Mouse (Mus musculus) embryonic stem cell, embryonic (primary cell): ENCODE measurements around the gene 0610010F05Rik.

Experiments used
- CTCF ChIA-PET, 4 experiments: fragments of 300-600 bp in 2 of 4; fragments of 350-600 bp in 2 of 4; sonication (Branson Sonifier 250); formaldehyde crosslinking; loops; one replicate each; lab custom pipeline; 2022; ENCODE audit warnings: inconsistent platforms in 2 of 4; lab: Charles Lee
- POLR2A ChIA-PET, 4 experiments: fragments of 300-600 bp in 2 of 4; fragments of 350-600 bp in 2 of 4; sonication (Branson Sonifier 250); formaldehyde crosslinking; loops; one replicate each; lab custom pipeline; 2022; ENCODE audit warnings: antibody characterized with exemption in 4 of 4, inconsistent platforms in 1 of 4; lab: Charles Lee

Gene 0610010F05Rik

DNA sequence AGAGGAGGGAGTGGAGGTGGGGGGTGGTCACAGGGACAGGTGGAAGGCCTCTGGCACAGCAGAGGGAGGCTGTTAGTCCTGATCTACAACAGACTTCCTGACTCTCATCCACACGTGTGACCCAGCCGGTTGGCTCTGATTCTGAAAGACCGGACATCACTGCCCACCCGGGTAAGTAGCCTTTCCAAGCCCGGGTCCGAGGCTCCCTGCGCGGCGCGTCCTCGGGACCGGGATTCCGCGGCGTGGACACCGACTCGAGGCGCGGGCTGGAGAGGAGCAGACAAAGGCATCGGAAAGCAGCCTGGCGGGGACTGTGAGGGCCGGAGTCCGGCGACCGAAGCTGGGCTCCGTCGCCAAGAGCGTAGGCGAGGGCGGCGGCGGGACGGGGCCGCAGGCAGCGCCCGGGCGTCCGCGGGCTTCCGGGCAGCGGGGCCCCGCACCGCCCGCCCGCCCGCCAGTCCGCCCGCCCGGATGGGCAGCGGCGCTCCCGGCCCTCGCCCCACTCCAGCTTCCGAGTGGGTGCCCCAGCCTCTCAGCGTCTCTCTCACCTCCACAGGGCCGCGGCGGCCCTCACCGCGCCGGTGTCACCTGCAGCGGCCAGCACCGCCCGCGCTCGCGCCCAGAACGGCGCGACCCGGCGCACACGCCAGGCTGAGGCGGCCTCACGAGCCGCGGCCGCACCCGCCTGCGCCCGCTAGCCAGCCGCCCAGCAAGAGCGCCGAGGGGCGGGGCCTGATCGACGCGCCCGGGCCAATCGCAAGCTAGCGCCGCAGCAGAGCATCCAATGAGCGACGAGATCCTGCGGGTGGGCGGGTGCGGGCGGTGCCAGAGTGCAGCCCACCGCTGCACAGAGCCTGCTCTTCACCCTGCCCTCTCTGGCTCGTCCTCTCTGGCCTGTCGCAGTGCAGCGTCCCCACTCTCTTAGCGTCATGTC, at the start of gene 0610010F05Rik:
TSS of gene 0610010F05Rik (minus strand) at position 695 of the 934 bp plus-strand sequence.
- CTCF ChIA-PET = interaction anchor here in 2 of 4 experiments (0.6 kb wide), 2 partner anchors 96 to 635 kb away, joined by 4 to 8 read pairs; no protein-coding TSS in a partner anchor
- POLR2A ChIA-PET = interaction anchor here (0.6 to 2.5 kb wide), 36 partner anchors 9 to 1999 kb away, joined by 3 to 43 read pairs (median 4); partner anchors contain the start of genes Pex13 (in 3 of the 4), Pus10 (in 3 of the 4) and Ahsa2 (in 2 of the 4)

DNA sequence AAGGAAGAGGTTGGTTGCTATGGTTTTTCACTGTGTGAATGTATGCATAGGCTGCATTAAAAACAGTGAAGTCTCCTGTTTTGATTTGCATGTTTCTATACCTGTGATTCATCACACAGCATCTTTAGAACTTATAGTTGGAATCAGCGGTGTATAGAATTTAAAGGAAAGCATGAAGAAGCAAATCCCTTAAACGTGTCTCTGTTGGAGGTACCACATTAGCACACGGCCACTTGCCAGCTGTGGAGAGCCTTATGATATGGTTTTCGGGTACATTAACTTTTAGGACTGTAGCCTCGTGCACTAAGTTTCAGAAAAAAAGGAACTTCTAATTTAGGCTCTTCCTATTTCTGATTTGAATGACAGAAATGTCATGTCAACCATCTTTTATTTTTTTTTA, 49.1 kb upstream of the 0610010F05Rik start:
- CTCF ChIA-PET = no interaction called here
- POLR2A ChIA-PET = interaction anchor here in 1 of 4 experiments (1.1 to 1.7 kb wide), 2 partner anchors 15 to 16 kb away, joined by 3 to 7 read pairs; partner anchors contain the start of genes Pex13 and Pus10

DNA sequence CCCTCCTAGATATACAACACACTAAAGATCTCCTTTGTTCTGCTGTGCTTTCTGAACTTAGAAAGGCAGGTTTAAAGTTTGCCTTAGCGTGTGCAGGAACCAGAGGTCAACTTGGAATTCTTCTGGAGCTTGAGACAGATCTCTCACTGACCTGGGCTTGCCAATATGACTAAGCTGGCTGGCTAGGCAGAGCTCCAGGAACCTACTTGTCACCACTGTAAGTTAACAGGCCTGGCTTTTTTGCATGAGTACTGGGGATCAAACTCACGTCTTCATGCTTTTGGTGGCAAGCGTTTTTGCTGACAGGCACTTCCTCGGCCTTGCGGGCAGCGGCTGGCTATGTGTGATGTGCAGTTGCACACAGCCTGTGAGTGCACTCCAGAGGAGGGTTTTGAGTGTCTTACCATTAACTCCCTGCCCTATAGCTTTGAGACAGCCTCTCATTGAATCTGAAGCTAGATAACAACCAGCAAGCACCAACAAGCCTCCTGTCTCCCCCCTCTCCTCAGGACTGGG, 47.1 kb upstream of the 0610010F05Rik start:
- CTCF ChIA-PET = interaction anchor here in 1 of 4 experiments (1.5 kb wide), 1 partner anchor 274 kb away, joined by 7 read pairs; no protein-coding TSS in a partner anchor
- POLR2A ChIA-PET = interaction anchor here in 3 of 4 experiments (0.6 to 6.1 kb wide), 8 partner anchors 9 to 175 kb away, joined by 3 to 44 read pairs (median 3); partner anchors contain the start of genes Pex13 (in 3 of the 3) and Pus10 (in 3 of the 3)

DNA sequence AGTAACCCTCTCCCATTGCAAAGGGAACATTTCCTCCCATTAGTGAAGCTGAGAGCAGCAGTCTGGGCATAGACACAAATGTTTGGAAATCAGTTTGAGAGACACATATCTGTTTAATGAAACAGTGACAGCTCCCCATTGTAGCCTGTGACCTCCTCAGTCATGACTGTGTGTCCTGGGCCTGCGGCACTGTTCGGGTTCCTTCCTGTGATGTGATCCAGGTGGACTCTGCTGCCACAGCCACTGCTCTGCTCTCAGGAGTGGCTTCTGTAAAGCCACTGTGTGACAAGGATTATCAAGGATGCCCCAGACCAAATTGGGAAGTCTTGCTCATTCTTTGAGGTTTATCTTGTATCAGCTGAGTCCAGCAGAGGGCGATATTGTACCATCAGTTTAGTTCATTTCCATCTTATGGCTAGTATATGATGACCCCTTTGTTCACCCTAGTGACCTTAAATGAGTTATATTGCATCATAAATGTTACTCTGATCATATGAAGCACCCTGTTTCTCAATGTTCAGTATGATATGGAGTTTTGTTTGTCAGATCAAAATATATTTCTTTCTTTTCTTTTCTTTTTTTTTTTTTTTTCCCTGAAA, 45.7 kb upstream of the 0610010F05Rik start:
- ChIA-PET POLR2A (interaction anchor here in 3 of 4 experiments (0.7 to 6.1 kb wide), 8 partner anchors 10 to 876 kb away, joined by 3 to 44 read pairs (median 4); partner anchors contain the start of genes Pex13 (in 2 of the 3) and Pus10 (in 2 of the 3)), CTCF (interaction anchor here (0.5 to 1.5 kb wide), 12 partner anchors 9 to 535 kb away, joined by 3 to 16 read pairs (median 3); partner anchors contain the start of genes Pex13 (in 2 of the 4) and Pus10 (in 2 of the 4))

DNA sequence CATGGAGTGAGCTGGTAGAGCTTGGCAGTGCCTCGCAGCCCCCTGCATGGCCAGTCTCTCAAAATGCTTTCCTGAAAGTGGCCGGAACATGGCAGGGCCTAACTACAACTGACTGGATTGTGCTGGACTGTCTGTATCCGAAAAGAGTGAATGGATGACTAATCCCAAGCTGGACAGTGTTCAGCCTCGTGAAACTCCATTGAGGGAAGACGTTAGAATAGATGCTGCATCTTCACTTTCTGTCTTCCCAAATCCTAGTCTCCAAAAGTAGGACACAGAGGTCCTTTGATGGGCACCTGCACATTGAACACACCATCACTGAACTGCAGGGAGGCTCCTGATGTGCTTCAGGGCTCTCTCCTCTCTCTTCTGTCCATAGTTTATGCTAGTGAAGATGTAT, 42.7 kb upstream of the 0610010F05Rik start:
- ChIA-PET POLR2A (interaction anchor here in 2 of 4 experiments (5.6 to 6.1 kb wide), 2 partner anchors 10 kb away, joined by 36 to 44 read pairs; partner anchors contain the start of genes Pex13 (in 2 of the 2) and Pus10 (in 2 of the 2)), CTCF (no interaction called here)

DNA sequence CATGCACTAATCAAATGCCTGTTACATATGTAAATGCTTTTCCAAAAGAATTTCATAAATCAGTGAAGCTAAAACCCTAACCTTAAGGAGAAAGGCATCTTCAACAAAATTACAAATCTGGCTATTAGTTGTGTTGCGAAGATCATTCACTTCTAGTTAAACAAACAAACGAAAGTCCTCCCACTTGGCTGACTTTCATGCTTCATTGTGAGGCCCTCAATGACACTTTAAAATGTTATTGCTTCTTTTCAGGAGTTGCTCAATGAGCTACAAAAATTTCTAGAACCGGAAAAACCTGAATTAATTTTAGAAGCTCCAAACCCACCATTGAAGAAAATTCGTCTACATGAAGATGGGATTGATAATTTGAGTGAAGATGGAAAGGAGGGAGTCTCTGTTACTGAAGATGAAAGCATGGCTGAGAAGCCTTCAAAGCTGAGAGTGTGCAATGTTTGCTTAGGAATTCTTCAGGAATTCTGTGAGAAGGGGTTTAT, 38.9 kb upstream of the 0610010F05Rik start:
- CTCF ChIA-PET = no interaction called here
- POLR2A ChIA-PET = interaction anchor here in 1 of 4 experiments (0.8 to 1.2 kb wide), 3 partner anchors 8 to 13 kb away, joined by 3 read pairs; no protein-coding TSS in a partner anchor

DNA sequence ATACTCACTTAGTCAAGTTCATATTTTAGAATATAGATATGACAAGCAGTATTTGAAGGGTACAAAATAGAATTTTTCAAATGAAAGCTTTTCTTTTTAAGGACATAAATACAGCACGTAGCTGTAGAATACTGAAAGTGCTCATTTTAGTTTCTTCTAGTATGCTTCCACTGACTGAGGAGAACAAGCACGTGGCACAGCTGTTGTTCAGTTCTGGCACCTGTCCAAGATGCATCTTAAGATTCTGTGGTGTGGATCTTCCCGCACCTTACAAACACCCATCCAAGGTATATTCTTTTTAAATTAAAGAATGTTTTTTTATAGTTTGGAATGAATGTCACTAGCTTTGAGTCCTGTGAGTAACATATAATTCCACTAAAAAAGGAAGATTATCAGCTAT, 33.7 kb upstream of the 0610010F05Rik start:
- ChIA-PET POLR2A (interaction anchor here in 2 of 4 experiments (0.8 to 5.9 kb wide), 18 partner anchors 11 to 572 kb away, joined by 4 to 119 read pairs (median 10); partner anchors contain the start of gene 0610010F05Rik (in 2 of the 2)), CTCF (no interaction called here)

DNA sequence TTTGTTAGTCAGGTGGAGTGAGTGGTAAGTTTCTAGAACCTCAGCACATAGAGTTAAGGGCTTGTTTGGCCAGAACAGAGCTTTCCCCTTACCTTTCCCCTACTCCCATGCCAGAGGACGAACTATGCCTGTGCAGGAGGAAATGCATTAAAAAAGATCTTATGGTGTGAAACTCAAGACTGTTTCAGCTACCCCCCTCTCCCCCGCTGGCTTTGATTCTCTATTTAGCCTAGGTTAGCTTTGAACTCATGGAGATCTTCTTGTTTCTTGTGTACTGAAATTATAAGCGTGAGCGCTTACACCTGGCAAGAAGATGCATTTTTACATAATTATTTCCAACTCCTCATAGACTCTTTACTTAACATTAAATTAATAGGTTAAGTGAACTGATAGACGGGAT, 33.1 kb upstream of the 0610010F05Rik start:
- ChIA-PET POLR2A (interaction anchor here (0.6 to 5.9 kb wide), 63 partner anchors 11 to 1036 kb away, joined by 3 to 119 read pairs (median 6); partner anchors contain the start of genes 0610010F05Rik (in 3 of the 4), Rel (in 3 of the 4), Ahsa2 (in 1 of the 4) and Cct4 (in 1 of the 4)), CTCF (interaction anchor here in 2 of 4 experiments (1.0 to 1.1 kb wide), 3 partner anchors 12 to 136 kb away, joined by 3 read pairs; no protein-coding TSS in a partner anchor)

DNA sequence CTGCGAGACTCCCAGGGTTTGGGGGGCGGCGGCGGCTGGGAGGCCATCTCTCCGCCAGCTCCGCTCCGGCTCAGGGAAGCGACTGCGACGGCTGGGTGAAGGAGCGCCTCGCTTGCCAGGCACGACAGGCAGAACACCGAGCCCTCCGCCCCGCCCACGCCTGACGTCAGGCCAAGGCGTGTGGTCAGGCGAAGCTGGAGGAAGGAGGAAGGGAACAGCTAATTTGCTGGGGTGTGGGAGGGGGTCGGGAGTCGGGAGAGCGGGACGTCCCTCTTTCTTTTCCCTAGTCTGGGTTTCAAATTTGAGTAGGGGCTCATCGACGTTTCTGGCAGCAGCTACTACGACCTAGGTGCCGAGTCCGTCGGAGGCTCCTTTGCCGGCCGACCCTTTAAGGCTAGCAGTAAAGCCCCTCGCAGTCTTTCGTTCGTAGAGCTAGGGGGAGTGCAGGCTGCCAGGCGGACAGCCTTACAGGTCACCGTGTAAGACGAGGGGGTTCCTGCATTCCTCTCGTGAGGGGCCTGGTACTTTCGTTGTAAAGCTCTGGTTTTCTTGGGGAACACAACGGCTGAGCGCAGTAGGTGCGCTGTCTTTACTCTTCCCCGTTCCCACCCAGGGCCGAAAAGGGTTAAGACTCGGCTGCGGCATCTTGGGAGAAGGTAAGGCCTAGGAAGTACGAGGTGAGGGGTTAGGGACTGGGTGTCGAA, 32.5 kb upstream of the 0610010F05Rik start, which contains the start of gene Pex13:
TSS of gene Pex13 (minus strand) at position 162 of the 704 bp plus-strand sequence.
- ChIA-PET POLR2A (interaction anchor here (0.6 to 5.9 kb wide), 94 partner anchors 11 to 1035 kb away, joined by 3 to 119 read pairs (median 4); partner anchors contain the start of genes 0610010F05Rik (in 3 of the 4), Ahsa2 (in 3 of the 4), Rel (in 3 of the 4) and Cct4 (in 2 of the 4)), CTCF (interaction anchor here in 2 of 4 experiments (1.0 to 1.1 kb wide), 3 partner anchors 13 to 136 kb away, joined by 3 read pairs; no protein-coding TSS in a partner anchor)

DNA sequence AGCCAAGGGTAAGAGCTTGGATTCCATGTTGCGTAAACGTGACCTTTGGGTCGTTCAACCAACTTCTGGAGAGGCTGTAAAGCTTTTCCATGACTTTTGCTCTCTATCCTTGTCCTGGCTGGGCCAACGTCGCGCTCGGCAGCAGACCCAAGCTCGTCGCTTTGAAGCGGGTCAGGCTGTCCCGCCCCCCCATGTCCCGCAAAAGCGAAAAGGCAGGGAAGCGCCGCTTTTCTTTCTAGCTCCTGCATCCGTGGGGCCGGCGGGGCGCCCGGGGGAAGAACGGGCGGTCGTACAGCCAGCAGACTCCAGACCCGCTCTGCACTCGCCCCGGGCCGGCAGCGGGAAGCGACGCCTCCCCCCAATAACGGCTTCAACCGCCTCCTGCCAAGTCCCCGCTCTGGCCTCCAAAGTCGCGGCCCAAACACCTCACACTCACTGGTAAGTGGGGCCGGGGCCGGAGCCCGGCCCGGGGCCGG, 31.9 kb upstream of the 0610010F05Rik start, which contains the start of gene Pus10:
TSS of gene Pus10 (plus strand) at position 364 of the 476 bp plus-strand sequence.
- ChIA-PET CTCF (interaction anchor here in 2 of 4 experiments (1.1 kb wide), 2 partner anchors 14 kb away, joined by 3 read pairs; no protein-coding TSS in a partner anchor), POLR2A (interaction anchor here (0.6 to 5.9 kb wide), 85 partner anchors 11 to 1035 kb away, joined by 3 to 119 read pairs (median 5); partner anchors contain the start of genes 0610010F05Rik (in 3 of the 4), Ahsa2 (in 3 of the 4), Rel (in 3 of the 4) and Cct4 (in 2 of the 4))

DNA sequence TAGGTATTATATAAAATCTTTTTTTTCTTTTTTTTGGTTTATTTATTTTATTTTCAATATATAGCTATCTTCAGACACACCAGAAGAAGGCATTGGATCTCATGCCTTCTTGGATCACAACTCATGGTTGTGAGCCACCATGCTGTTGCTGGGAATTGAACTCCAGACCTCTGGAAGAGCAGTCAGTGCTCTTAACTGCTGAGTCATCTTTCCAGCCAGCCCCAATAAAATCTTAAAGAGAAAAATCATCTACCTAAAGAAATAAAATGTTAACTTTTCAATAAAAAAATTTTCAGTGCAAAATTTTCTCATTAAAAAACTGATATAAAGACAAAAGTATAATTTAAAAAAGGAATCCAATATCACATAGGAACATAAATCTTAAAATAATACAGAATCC, 30.8 kb upstream of the 0610010F05Rik start:
- CTCF ChIA-PET = interaction anchor here in 1 of 4 experiments (0.6 kb wide), 1 partner anchor 191 kb away, joined by 17 read pairs; no protein-coding TSS in a partner anchor

DNA sequence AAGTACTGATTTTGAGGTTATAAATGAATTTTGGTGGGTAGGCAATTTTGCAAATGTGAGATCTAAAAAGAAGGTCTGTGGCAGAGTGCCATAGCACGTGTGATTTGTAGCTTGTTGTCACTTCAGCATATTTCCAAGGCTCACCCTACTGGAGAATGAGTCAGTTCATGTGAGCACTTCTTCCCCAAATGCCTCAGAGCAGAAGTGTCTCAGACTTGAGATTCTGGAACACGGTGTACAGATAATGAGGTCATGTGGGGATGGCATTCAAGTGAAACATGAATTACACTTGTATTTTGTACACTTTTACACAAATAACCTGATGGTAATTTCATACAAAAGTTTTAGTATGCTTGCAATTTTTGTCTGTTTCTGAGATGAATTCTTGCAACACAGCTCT, 24.4 kb upstream of the 0610010F05Rik start:
- POLR2A ChIA-PET = interaction anchor here in 3 of 4 experiments (0.7 to 8.7 kb wide), 8 partner anchors 7 to 1658 kb away, joined by 3 to 119 read pairs (median 4); partner anchors contain the start of genes Pex13 (in 2 of the 3), Pus10 (in 2 of the 3) and 0610010F05Rik (in 1 of the 3)
- CTCF ChIA-PET = no interaction called here

More for the DNA sequence above, 30.8 kb upstream of the 0610010F05Rik start:
- POLR2A ChIA-PET = interaction anchor here in 2 of 4 experiments (0.8 to 5.9 kb wide), 13 partner anchors 10 to 167 kb away, joined by 3 to 119 read pairs (median 23); partner anchors contain the start of genes 0610010F05Rik (in 2 of the 2) and Ahsa2 (in 2 of the 2)

DNA sequence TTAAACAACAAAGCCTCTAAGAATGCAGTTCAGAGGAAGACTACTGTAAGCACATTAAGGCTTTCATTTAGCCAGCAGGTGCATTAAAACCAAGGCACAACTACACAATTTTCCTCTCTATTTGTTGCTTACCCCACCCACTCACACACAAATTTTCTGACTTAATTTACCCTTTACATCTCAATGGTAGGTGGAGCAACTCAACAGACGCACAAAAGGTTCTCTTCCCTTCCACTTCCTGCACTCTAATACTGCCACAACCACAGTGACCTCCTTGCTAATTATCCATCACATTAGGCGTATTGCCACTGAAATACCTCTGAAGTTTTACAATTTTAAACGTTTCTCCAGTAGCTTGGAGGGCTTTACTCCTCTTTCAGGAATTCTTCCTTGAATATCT, 20.2 kb upstream of the 0610010F05Rik start:
- CTCF ChIA-PET = no interaction called here

DNA sequence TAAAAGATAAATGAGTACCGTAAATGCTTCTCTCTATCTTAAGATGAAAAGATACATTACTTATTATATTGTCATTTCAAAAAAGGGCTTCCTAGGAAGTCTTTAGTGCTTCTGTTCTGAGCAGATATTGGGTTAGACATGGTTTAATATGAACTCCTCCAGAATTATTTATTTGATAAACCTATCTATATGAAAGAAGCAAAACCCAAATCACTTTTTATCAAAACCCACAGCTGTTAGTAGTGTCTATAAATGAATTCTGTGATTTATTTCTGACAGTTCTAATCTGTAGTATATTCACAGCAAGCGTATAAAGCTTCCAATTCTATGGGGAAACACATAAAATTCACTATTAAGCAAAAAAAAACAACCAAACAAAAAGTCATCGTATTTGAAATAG, 14.4 kb upstream of the 0610010F05Rik start:
- ChIA-PET POLR2A (interaction anchor here in 3 of 4 experiments (0.9 to 5.8 kb wide), 5 partner anchors 10 to 18 kb away, joined by 3 to 23 read pairs (median 3); partner anchors contain the start of genes Pex13 (in 3 of the 3) and Pus10 (in 3 of the 3)), CTCF (interaction anchor here in 1 of 4 experiments (0.7 kb wide), 1 partner anchor 361 kb away, joined by 3 read pairs; no protein-coding TSS in a partner anchor)

More for the DNA sequence above, 20.2 kb upstream of the 0610010F05Rik start:
- POLR2A ChIA-PET = interaction anchor here (0.6 to 8.7 kb wide), 13 partner anchors 9 to 156 kb away, joined by 3 to 119 read pairs (median 4); partner anchors contain the start of genes Pex13 (in 4 of the 4), Pus10 (in 4 of the 4), Ahsa2 (in 2 of the 4) and 0610010F05Rik (in 1 of the 4)

DNA sequence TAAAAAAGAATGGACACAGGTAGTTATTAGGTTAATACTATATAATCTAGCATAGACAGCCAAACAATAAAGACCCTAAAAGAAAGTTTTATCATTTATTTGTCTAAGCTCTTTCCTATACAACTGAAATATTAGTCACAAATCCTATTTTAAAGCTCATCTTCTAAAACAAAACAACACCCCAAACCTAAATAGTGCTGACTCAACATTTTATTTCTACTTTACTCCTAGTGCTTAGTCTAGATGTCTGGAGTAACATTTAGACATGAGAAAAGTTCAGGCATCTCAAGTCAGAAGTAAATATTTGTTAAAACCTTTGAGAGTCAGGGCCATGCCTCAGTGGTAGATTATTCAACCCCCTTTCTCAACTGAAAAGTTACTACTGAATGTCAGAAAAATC, 14.0 kb upstream of the 0610010F05Rik start:
- ChIA-PET POLR2A (interaction anchor here in 3 of 4 experiments (0.8 to 5.8 kb wide), 4 partner anchors 10 to 18 kb away, joined by 3 to 23 read pairs (median 8); partner anchors contain the start of genes Pex13 (in 2 of the 3), Pus10 (in 2 of the 3) and 0610010F05Rik (in 1 of the 3)), CTCF (no interaction called here)
